Mouse (Mus musculus): Measurements from ENCODE around the gene Tgfbr1.

Tgfbr1 gene

GRCm38 (mm10) chr4:47422194-47422593, 69.2 kb downstream of the Tgfbr1 start:
- DNase-seq (ENCODE audit: low read depth, low spot score) = no peak

DNA sequence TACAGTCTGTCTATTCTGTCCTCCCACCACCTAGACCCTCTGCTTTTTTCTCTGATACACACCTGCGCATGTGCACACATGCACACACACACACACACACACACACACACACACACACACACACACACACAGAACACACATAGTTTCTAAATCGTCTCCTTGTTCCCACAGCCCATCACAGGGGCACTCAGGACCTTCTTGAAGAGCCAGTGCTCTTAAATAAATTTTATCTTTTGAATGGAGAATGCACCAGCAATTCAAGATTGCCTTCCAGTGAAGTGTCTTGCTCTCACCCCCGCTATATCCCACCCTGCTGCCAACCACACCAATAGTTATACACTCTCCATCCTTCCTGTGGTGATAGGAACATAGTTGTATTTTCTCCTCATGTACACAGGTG, 69.9 kb downstream of the Tgfbr1 start:
- DNase-seq (ENCODE audit: low read depth, low spot score) = no peak

DNA sequence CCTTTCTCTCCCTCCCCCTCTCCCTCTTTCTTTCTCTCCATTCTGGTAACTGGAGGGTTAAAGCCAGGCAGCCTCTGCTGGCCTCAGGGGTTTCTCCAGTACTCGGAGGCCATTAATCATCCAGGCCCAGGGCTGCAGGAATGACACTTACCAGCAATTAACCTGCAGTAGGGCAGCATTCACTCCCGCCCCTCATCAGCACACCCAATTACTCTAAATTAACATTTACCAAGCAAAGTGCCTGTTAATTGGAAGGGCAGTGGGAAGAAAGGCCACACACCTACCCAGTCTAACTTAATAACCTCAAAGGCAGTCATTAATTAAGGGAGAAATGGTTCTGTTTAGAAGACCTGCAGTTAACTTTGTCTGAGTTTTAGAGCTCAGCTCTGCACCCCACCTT, 71.4 kb downstream of the Tgfbr1 start:
- peak; percentile 26 for DNase-seq (ENCODE audit: low read depth, low spot score)

DNA sequence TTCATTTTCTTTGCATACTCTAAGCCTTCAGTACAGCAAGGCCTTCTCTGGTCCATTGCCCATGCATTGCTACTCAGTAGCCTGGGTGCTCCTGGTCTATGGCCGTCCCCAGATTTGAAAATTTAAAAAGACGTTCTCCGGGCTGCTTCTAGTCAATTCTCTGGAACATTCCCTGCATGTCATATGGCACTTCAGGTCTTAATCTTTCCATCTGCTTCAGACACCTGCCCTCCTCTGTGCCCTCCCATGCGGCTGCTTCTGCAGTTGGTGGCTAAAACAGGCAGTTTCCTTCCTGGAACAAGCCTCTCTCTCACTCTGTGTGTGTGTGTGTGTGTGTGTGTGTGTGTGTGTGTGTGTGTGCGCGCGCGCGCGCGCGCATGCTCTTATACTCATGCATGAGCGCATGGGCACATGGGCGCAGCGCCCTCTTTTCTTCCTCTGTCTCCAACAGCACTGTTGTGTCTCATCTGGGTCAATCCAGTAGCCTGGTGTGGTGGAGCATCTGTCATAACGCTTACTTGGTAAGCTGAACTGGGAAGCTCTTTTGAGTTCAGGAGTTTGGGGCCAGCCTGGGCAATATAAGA, 72.3 kb downstream of the Tgfbr1 start:
- DNase-seq (ENCODE audit: low read depth, low spot score) = no peak

- no peak for DNase-seq (ENCODE audit: low read depth, low spot score)
These were observed 74.6 kb downstream of the Tgfbr1 start for GRCm38 (mm10) chr4:47427606-47428005.

DNA sequence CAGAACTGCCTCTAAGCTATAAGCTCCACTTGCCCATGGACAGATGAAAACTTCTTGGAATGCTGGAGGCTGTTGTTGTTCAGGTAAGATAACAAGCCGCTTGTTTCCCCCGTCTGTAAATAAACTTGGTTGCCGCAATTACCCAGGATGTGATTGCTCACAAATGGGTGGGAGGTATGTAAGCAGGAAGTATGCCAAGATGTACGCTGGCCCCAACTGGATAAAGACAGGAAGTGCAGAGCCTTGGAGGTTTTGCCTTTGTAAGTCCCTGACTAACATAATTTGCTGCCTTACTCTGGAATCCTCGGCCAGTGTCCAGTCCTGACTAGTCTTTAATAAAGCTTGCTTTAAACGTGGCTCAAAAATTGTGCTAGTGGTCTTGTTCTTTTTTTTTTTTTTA, 77.5 kb downstream of the Tgfbr1 start:
- no peak for DNase-seq (ENCODE audit: low read depth, low spot score)

DNA sequence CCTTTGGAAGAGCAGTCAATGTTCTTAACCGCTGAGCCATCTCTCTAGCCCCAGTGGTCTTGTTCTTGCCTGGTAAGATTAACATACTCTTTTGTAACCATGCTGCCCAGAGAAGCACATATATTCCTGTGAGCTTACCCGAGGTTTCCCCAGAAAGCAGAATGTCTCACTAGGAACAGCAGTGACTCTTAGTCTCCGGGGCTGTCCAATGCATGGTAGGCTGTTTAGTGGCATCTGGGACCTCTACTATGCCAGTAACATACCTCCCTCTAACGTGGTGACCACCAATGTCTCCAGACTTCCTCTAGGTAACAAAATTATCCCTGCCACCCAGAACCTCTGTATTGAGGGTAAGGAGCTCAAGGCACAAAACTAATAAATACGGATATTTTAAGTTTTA, 78.1 kb downstream of the Tgfbr1 start:
- DNase-seq (ENCODE audit: low read depth, low spot score) = no peak

DNA sequence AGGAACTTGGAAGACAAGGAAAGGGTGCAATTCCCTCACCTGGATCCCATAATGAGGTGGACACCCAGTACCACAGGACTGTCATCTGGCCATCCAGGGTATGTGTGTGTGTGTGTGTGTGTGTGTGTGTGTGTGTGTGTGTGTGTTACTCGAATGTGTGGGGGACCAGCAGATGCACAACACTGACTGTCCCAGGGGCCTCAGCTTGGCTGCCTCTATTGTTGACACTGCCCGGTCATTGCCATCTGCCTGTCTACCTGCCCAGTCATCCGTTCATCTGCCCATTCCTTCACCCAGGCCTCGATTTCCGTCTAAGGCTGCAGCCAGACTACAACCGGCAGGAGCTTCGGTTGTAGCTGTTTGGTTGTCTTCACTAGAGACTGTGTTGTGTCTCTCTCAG, 79.7 kb downstream of the Tgfbr1 start:
- no peak for DNase-seq (ENCODE audit: low read depth, low spot score)

GRCm38 (mm10) chr4:47435131-47435530, 82.1 kb downstream of the Tgfbr1 start:
- DNase-seq (ENCODE audit: low read depth, low spot score) = no peak

- DNase-seq (ENCODE audit: low read depth, low spot score) = no peak
These were observed 82.7 kb downstream of the Tgfbr1 start for GRCm38 (mm10) chr4:47435566-47436360.

DNA sequence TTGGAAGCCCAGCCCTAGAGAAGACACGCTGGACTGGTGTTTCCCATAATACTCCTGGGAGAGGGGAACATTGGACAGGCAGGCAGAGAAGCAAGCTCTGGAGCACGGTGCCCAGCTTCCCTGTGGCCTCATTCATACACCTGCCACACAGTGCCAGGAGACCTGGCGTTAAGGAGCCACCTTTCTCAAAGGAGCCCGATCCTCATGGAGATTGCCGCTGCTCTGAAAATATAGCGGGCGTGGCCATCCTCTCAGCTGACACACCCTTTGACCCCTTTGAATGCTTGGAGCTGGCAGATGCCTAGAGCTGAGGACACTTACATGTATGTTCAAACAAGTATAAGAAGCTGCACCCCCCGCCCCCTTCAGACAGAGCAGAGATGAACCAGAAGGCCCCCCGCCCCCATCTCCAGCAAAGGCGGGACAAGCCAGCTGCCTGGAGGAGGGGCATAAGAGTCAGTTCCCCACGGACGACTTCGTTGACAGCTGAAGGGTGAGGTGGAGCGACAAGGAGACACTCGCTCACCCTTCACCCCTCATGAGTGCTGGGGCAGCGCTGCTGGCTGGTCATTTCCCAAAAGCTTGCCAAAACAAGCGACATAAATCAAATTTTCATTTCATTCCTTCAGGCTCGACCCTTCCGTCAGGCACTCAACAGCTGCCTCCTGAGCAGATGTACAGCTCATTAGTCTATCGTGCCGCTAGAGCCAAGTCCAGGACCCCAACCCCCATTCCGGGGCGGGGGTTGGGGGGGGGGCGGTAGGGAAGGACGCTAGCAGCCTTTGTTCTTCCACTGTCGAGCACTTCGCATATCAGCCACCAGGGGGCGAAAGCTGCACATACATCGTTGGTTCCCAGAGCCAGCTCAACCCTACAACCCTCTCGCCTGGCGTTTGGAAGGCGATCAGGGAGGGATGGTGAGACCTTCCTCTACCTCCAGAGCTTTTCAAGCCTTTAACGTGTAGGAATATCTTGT, 84.6 kb downstream of the Tgfbr1 start:
- peak; percentile 89 for DNase-seq (ENCODE audit: low read depth, low spot score)

- no peak for DNase-seq (ENCODE audit: low read depth, low spot score)
These were observed 85.9 kb downstream of the Tgfbr1 start for GRCm38 (mm10) chr4:47438956-47439355.

GRCm38 (mm10) chr4:47440951-47441350, 87.9 kb downstream of the Tgfbr1 start:
- no peak for DNase-seq (ENCODE audit: low read depth, low spot score)

GRCm38 (mm10) chr4:47448526-47448925, 95.5 kb downstream of the Tgfbr1 start:
- no peak for DNase-seq (ENCODE audit: low read depth, low spot score)

DNA sequence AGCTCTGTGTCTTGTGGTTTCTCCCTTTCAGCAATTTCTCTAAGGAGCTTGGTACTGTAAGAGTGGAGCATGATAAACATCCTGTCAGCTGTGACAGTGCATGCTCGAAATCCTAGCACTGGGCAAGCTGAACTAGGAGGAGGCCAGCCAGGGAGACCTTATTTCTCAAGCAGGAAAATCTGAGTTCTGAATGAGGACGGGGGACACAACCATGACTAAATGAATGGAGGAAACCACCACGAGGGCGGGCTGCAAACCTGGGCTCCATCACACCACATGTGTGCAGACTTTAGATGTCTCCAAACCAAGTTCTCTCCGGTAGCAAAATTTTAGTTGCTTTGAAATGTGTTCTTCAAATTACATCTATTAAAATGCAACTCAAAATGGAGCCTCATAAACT, 96.1 kb downstream of the Tgfbr1 start:
- DNase-seq (ENCODE audit: low read depth, low spot score) = no peak

DNA sequence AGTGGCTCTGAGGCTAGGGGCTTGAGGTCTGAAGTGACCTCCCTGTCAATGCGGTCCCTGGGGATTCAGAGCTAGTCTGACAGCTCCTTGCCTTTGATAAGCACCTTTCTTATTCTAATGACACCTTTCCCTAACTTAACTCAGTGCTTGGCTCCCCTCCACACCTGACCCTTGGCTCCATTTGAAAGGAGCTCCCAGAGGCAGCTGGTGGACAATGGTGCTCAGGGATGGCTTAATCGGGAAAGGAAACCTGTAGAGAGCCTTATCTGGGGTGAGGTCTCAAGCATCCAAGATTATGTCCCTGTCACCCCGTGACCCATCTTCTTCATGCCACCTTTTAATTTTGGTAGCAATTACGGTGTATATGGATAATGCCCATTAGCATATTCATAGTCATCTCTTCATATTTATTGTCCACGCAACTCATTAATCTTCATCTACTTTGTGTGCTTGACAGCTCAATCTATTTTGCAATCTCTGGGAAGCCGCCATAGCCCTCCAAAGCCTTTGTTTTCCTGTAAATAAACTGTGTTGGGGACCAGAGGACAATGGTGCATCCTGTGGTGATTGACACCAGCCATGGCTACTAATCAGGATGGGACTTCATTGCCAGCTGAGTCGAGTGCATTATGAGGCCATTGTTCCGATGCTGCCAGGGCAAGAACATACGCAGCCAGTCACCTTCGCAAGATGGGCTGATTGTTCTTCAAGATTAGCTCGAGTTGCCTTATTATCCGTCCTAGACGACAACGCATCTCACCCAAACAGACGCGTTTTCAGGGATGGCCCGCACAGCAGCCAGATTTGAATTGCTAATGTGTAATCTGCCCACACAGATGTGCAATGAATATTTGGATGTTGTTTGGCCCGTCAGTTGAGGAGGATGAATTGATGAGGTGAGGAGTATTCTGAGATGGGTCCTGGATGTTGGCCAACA, 96.8 kb downstream of the Tgfbr1 start:
- no peak for DNase-seq (ENCODE audit: low read depth, low spot score)

Data from embryo, embryonic 11.5 days (tissue).